Mouse (Mus musculus): Measurements from ENCODE around the gene Add2.

DNA sequence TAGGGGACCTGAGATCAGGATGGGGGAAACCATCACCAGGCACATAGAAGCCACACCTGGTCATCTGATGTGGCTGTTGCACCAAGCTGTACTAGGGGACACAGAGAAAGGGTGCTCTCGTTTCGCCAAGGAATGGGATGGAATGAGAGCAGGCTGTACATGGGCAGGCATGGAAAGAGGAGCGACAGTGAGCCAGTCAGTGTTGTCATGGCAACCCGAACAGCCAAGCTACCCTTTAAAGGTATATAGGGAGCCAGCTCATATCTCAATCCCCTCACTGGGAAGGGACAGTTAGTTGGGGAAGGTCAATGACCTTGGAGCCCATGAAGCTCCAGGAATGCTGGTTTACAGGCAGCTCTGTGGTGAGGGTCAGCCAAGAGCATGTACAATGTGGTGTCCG lies 73.0 kb downstream of the Add2 start:
- no peak for TF ChIP-seq POLR2A (IDR thresholded peaks at IDR 0.05; ENCODE audit: borderline replicate concordance, low read depth, low read length)
- no peak for TF ChIP-seq CTCF (IDR thresholded peaks at IDR 0.05; ENCODE audit: low read depth, low read length)
